Mouse (Mus musculus): ENCODE results near the gene Mypn. TPM values are rescaled to one million over a fixed set of nuclear protein-coding genes. Genes with fewer than 3 reads are reported as not detected.

Mypn gene
- polyA plus RNA-seq, 1 experiment from 2014 or later = 8.7 TPM

GRCm38 (mm10) chr10:63113027-63113604 is 90.6 kb downstream of the Mypn start:
- no peak overlapping the region for H3K4me2 ChIP-seq (ENCODE audit: low read length)
- H3K36me3 ChIP-seq (ENCODE audit: control insufficient read depth, insufficient read depth, low read length) = peaks cover 6% of the 10 kb centered on the region
- H3K27me3 ChIP-seq (ENCODE audit: control insufficient read depth, insufficient read depth, low read length) = no peaks in the 10 kb centered on the region
- H3K4me1 ChIP-seq (ENCODE audit: control insufficient read depth in 2 of 2, insufficient read depth in 2 of 2, low read length in 2 of 2) = no peaks in the 10 kb centered on the region
- 54% methylated on average over 5 of the region's 5 CpGs for WGBS
- H3K4me3 ChIP-seq (ENCODE audit: control insufficient read depth in 1 of 2, insufficient read depth in 1 of 2, low read depth in 1 of 2, low read length in 2 of 2) = no peak overlapping the region
- ATAC-seq (ENCODE audit: insufficient number of reproducible peaks, insufficient read depth, low FRiP score, low read depth) = no peak
- 0 out of 2 replicates have a peak, but pooled peaks cover 3% of the 10 kb centered on the region for H3K9me3 ChIP-seq (ENCODE audit: control insufficient read depth, low read length)
- no peak overlapping the region for H3K27ac ChIP-seq (replicated peaks in 1 of 2; ENCODE audit: control insufficient read depth in 1 of 2, insufficient read depth in 1 of 2, low read depth in 2 of 2, low read length in 2 of 2)
- H3K9ac ChIP-seq (ENCODE audit: low read length) = no peak overlapping the region

- ATAC-seq (ENCODE audit: insufficient number of reproducible peaks, insufficient read depth, low FRiP score, low read depth) = no peak
- WGBS = 20% methylated on average over 9 of the region's 9 CpGs
- Histone ChIP-seq H3K27me3 (ENCODE audit: control insufficient read depth, insufficient read depth, low read length) (peaks cover 46% of the 10 kb centered on the region), H3K4me2 (ENCODE audit: low read length) (peak overlapping the region; percentile 98), H3K4me3 (ENCODE audit: control insufficient read depth in 1 of 2, insufficient read depth in 1 of 2, low read depth in 1 of 2, low read length in 2 of 2) (peak overlapping the region; percentile 48 to 58), H3K9ac (ENCODE audit: low read length) (peak overlapping the region; percentile 72), H3K27ac (replicated peaks in 1 of 2; ENCODE audit: control insufficient read depth in 1 of 2, insufficient read depth in 1 of 2, low read depth in 2 of 2, low read length in 2 of 2) (no peak overlapping the region), H3K9me3 (ENCODE audit: control insufficient read depth, low read length) (no peaks in the 10 kb centered on the region), H3K4me1 (ENCODE audit: control insufficient read depth in 2 of 2, insufficient read depth in 2 of 2, low read length in 2 of 2) (peaks cover 5 to 6% of the 10 kb centered on the region in 2 experiments; a peak in 3 of 4 replicates), H3K36me3 (ENCODE audit: control insufficient read depth, insufficient read depth, low read length) (no peaks in the 10 kb centered on the region)
Measured at GRCm38 (mm10) chr10:63100657-63101056, 103.1 kb downstream of the Mypn start.

GRCm38 (mm10) chr10:63099941-63100562 is 103.7 kb downstream of the Mypn start:
- Histone ChIP-seq H3K27ac (replicated peaks in 1 of 2; ENCODE audit: control insufficient read depth in 1 of 2, insufficient read depth in 1 of 2, low read depth in 2 of 2, low read length in 2 of 2) (no peak overlapping the region), H3K4me3 (ENCODE audit: control insufficient read depth in 1 of 2, insufficient read depth in 1 of 2, low read depth in 1 of 2, low read length in 2 of 2) (peak overlapping the region; percentile 48 to 58), H3K9ac (ENCODE audit: low read length) (peak overlapping the region; percentile 72), H3K9me3 (ENCODE audit: control insufficient read depth, low read length) (no peaks in the 10 kb centered on the region), H3K36me3 (ENCODE audit: control insufficient read depth, insufficient read depth, low read length) (no peaks in the 10 kb centered on the region), H3K27me3 (ENCODE audit: control insufficient read depth, insufficient read depth, low read length) (peaks cover 46% of the 10 kb centered on the region), H3K4me1 (ENCODE audit: control insufficient read depth in 2 of 2, insufficient read depth in 2 of 2, low read length in 2 of 2) (peaks cover 5 to 6% of the 10 kb centered on the region in 2 experiments; a peak in 3 of 4 replicates), H3K4me2 (ENCODE audit: low read length) (peak overlapping the region; percentile 98)
- under 1% methylated on average over 60 of the region's 62 CpGs for WGBS
- ATAC-seq (ENCODE audit: insufficient number of reproducible peaks, insufficient read depth, low FRiP score, low read depth) = peak; percentile 69; the same call in 1 of the 2 replicates

- H3K4me1 ChIP-seq (ENCODE audit: control insufficient read depth in 2 of 2, insufficient read depth in 2 of 2, low read length in 2 of 2) = peaks cover 5 to 6% of the 10 kb centered on the region in 2 experiments; a peak in 3 of 4 replicates
- H3K9ac ChIP-seq (ENCODE audit: low read length) = peak within 1 kb of the TSS; percentile 72
- H3K36me3 ChIP-seq (ENCODE audit: control insufficient read depth, insufficient read depth, low read length) = no peaks in the 10 kb centered on the region
- peaks cover 46% of the 10 kb centered on the region for H3K27me3 ChIP-seq (ENCODE audit: control insufficient read depth, insufficient read depth, low read length)
- no peak for ATAC-seq (ENCODE audit: insufficient number of reproducible peaks, insufficient read depth, low FRiP score, low read depth)
- H3K4me3 ChIP-seq (ENCODE audit: control insufficient read depth in 1 of 2, insufficient read depth in 1 of 2, low read depth in 1 of 2, low read length in 2 of 2) = peak within 1 kb of the TSS; percentile 48 to 58
- WGBS = 4% methylated on average over 16 of the region's 16 CpGs
- H3K4me2 ChIP-seq (ENCODE audit: low read length) = peak within 1 kb of the TSS; percentile 98
- H3K27ac ChIP-seq (replicated peaks in 1 of 2; ENCODE audit: control insufficient read depth in 1 of 2, insufficient read depth in 1 of 2, low read depth in 2 of 2, low read length in 2 of 2) = no peak within 1 kb of the TSS
- no peaks in the 10 kb centered on the region for H3K9me3 ChIP-seq (ENCODE audit: control insufficient read depth, low read length)
Measured at GRCm38 (mm10) chr10:63099521-63099920, 104.2 kb downstream of the Mypn start, which contains the start of gene Atoh7. Gene Atoh7 (plus strand): TSS chr10:63099651.

GRCm38 (mm10) chr10:63098191-63098590 is 105.6 kb downstream of the Mypn start:
- Histone ChIP-seq H3K36me3 (ENCODE audit: control insufficient read depth, insufficient read depth, low read length) (no peaks in the 10 kb centered on the region), H3K27me3 (ENCODE audit: control insufficient read depth, insufficient read depth, low read length) (peaks cover 46% of the 10 kb centered on the region), H3K27ac (replicated peaks in 1 of 2; ENCODE audit: control insufficient read depth in 1 of 2, insufficient read depth in 1 of 2, low read depth in 2 of 2, low read length in 2 of 2) (no peak overlapping the region), H3K9ac (ENCODE audit: low read length) (no peak overlapping the region), H3K4me3 (ENCODE audit: control insufficient read depth in 1 of 2, insufficient read depth in 1 of 2, low read depth in 1 of 2, low read length in 2 of 2) (no peak overlapping the region), H3K4me2 (ENCODE audit: low read length) (no peak overlapping the region), H3K4me1 (ENCODE audit: control insufficient read depth in 2 of 2, insufficient read depth in 2 of 2, low read length in 2 of 2) (peaks cover 6 to 7% of the 10 kb centered on the region in 2 experiments; a peak in 3 of 4 replicates), H3K9me3 (ENCODE audit: control insufficient read depth, low read length) (no peaks in the 10 kb centered on the region)
- no peak for ATAC-seq (ENCODE audit: insufficient number of reproducible peaks, insufficient read depth, low FRiP score, low read depth)
- 68% methylated on average over 12 of the region's 12 CpGs for WGBS

- H3K4me1 ChIP-seq (ENCODE audit: control insufficient read depth in 2 of 2, insufficient read depth in 2 of 2, low read length in 2 of 2) = peaks cover 6 to 7% of the 10 kb centered on the region in 2 experiments; a peak in 3 of 4 replicates
- H3K9ac ChIP-seq (ENCODE audit: low read length) = no peak overlapping the region
- no peaks in the 10 kb centered on the region for H3K9me3 ChIP-seq (ENCODE audit: control insufficient read depth, low read length)
- ATAC-seq (ENCODE audit: insufficient number of reproducible peaks, insufficient read depth, low FRiP score, low read depth) = no peak
- 86% methylated on average over 2 of the region's 2 CpGs for WGBS
- H3K36me3 ChIP-seq (ENCODE audit: control insufficient read depth, insufficient read depth, low read length) = no peaks in the 10 kb centered on the region
- H3K27ac ChIP-seq (replicated peaks in 1 of 2; ENCODE audit: control insufficient read depth in 1 of 2, insufficient read depth in 1 of 2, low read depth in 2 of 2, low read length in 2 of 2) = no peak overlapping the region
- no peak overlapping the region for H3K4me3 ChIP-seq (ENCODE audit: control insufficient read depth in 1 of 2, insufficient read depth in 1 of 2, low read depth in 1 of 2, low read length in 2 of 2)
- H3K4me2 ChIP-seq (ENCODE audit: low read length) = no peak overlapping the region
- peaks cover 44% of the 10 kb centered on the region for H3K27me3 ChIP-seq (ENCODE audit: control insufficient read depth, insufficient read depth, low read length)
Measured at GRCm38 (mm10) chr10:63096757-63097156, 107.0 kb downstream of the Mypn start.

GRCm38 (mm10) chr10:63092616-63093550 is 110.9 kb downstream of the Mypn start:
- Histone ChIP-seq H3K9me3 (ENCODE audit: control insufficient read depth, low read length) (no peaks in the 10 kb centered on the region), H3K4me2 (ENCODE audit: low read length) (no peak overlapping the region), H3K27ac (replicated peaks in 1 of 2; ENCODE audit: control insufficient read depth in 1 of 2, insufficient read depth in 1 of 2, low read depth in 2 of 2, low read length in 2 of 2) (no peak overlapping the region), H3K4me3 (ENCODE audit: control insufficient read depth in 1 of 2, insufficient read depth in 1 of 2, low read depth in 1 of 2, low read length in 2 of 2) (no peak overlapping the region), H3K27me3 (ENCODE audit: control insufficient read depth, insufficient read depth, low read length) (peaks cover 11% of the 10 kb centered on the region), H3K4me1 (ENCODE audit: control insufficient read depth in 2 of 2, insufficient read depth in 2 of 2, low read length in 2 of 2) (peaks cover 5 to 10% of the 10 kb centered on the region in 2 experiments; a peak in 3 of 4 replicates), H3K9ac (ENCODE audit: low read length) (no peak overlapping the region), H3K36me3 (ENCODE audit: control insufficient read depth, insufficient read depth, low read length) (no peaks in the 10 kb centered on the region)
- 73% methylated on average over 9 of the region's 10 CpGs for WGBS
- no peak for ATAC-seq (ENCODE audit: insufficient number of reproducible peaks, insufficient read depth, low FRiP score, low read depth)
